Mouse (Mus musculus) cortical plate, adult 2 months (tissue): ENCODE measurements around the gene Basp1. TPM values are rescaled to one million over a fixed set of nuclear protein-coding genes. Genes with fewer than 3 reads are reported as not detected.

Experiments
- H3K27ac ChIP-seq: fragments of 200-500 bp; 2 replicates; pipeline ENCODE4 v1.5.1; 2012; ENCODE audit warnings: low read length, control low read depth, inconsistent platforms; ENCODE audit not compliant: insufficient read depth
- H3K4me1 ChIP-seq: fragments of 200-500 bp; 2 replicates; pipeline ENCODE4 v1.6.1; 2011; ENCODE audit warnings: low read length; ENCODE audit not compliant: control insufficient read depth, insufficient read depth
- H3K4me3 ChIP-seq: fragments of 200-500 bp; 2 replicates; pipeline ENCODE4 v1.5.1; 2011; ENCODE audit warnings: mild to moderate bottlenecking, low read length, control low read depth; ENCODE audit not compliant: insufficient read depth
- CTCF ChIP-seq: fragments of 200-500 bp; IDR thresholded peaks from 2 replicates; pipeline ENCODE4 v1.5.1; 2011; ENCODE audit warnings: mild to moderate bottlenecking, control low read depth, low read length; ENCODE audit not compliant: insufficient read depth; ENCODE audit errors: extremely low read depth
- POLR2A ChIP-seq: fragments of 200-500 bp; IDR thresholded peaks from 2 replicates; pipeline ENCODE4 v1.6.1; 2011; ENCODE audit warnings: mild to moderate bottlenecking, low read length, control low read depth; ENCODE audit not compliant: insufficient read depth; ENCODE audit errors: extremely low read depth
- polyA plus RNA-seq: library from polyadenylated mRNA; depleted of rRNA; stranded (reverse); fragments of >200 nt; gene quantifications from 2 replicates; pipeline ENCODE4 v1.2.3, GENCODE M21; 2012

Basp1 gene
- polyA plus RNA-seq, 1 experiment, result 424 TPM

DNA sequence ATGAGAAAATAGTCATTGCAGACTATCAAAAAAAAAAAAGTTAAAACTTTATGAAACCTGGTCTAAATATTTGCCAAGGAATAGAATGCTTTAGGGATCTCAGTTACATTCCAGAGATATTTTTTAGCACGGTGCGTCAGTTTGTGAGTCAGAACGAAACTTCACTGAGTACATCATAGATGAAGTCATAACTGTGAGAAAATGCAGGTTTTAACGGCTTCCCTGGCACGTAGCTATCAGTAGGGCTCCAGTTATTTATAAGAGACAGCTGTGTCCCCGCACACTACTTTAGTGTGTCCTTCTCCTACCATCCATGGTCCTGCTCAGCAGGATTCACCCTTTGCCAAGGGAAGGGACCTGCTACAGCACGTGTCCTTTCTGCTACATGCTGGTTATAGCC is 44.0 kb downstream of the Basp1 start:
- TF ChIP-seq CTCF, result no peak
- TF ChIP-seq POLR2A, result no peak
- no peak overlapping the region for H3K4me3 ChIP-seq
- peaks cover 8% of the 10 kb centered on the region; the same call in 1 of the 2 replicates for H3K4me1 ChIP-seq
- H3K27ac ChIP-seq, result peak overlapping the region; percentile 20

DNA sequence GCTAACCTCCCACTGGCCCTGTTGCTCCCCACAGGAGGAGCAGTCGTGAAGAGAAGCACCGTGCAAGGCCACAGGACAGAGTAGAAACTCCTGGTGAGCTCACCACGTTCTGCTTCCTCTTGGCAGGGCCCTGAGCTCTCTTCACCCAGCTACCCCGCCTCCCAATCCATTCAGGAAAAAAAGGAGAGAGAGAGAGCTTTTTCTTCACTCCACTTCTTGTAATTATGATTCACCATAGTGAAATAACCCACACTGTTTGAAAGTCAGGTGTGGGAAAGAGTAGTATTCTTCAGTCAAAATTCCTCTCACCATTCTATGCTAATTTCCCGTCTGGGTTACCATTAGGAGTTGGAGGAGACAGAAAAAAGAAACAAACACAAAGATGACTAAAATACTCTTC is 48.1 kb downstream of the Basp1 start:
- Histone ChIP-seq H3K4me1 (peaks cover 1% of the 10 kb centered on the region; the same call in 1 of the 2 replicates), H3K4me3 (no peak overlapping the region)

DNA sequence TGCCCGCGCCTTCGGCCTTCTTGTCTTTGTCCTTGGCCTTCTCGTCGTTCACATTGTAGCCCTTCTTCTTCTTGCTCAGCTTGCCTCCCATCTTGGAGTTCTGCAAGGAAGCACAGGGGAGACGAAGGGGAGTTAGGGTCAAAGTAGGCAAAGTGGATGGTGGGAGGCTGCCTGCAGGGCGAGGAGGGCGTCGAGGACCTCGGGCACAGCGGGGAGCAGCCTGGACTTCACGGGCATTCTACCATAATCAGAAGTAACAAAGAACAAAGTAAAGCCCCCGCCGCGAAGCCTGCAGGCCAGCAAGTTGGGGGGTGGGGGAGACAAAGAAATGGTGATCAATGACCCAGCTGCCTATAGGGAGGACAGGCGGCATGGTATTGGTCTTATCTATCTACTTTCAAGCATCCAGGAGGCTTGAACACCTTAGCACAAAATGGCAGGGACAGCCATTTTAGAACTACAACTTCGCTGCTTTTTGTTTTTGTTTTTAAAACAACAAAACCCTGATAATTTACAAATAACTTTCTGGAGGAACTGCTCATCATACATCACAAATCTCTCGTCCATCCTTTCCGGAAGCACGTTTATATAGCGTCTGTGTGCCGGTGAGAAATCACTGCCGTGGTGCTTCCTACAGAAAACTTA is 48.6 kb downstream of the Basp1 start:
- Histone ChIP-seq H3K4me3 (no peak overlapping the region), H3K27ac (peak overlapping the region; percentile 66), H3K4me1 (peaks cover 1% of the 10 kb centered on the region; the same call in 1 of the 2 replicates)
- no peak for TF ChIP-seq POLR2A
- TF ChIP-seq CTCF, result no peak

More for the DNA sequence above, 48.1 kb downstream of the Basp1 start:
- H3K27ac ChIP-seq, result 0 out of 2 replicates have a peak overlapping the region, but pooled peaks have one; percentile 10
- TF ChIP-seq POLR2A, result no peak
- TF ChIP-seq CTCF, result no peak

DNA sequence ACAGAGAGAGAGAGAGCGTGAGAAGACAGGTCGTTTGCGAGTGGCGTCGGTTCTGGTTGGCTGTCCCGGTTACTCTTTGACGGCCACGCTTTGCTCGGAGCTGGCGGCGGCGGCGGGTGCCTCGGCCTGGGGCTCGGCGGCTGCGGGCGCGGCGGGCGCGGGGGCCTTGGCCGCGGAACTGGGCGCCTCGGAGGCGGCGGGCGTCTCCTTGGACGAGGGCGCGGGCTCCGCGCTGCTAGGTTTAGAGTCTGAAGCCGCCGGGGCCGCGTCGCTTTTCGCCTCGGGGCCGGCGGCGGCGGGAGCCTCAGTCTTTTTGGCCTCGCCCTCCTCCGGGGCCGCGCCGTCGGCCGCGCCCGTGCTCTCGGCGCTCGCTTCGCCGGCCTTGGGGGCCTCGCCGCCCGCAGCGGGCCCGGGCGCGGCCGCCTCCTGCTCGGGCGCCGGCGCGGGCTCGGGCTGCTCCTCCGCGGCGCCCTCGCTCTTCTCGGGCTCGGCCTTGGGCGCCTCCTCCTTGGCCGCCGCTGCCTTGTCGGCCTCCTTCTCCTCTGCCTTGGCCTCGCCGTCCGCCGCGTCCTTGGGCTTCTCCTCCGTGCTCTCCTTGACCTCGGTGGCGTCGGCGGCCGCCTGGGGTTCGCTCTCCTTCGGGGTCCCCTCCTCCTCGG is 49.3 kb downstream of the Basp1 start:
- Histone ChIP-seq H3K4me1 (no peaks in the 10 kb centered on the region; the same call in 1 of the 2 replicates), H3K4me3 (no peak overlapping the region), H3K27ac (peak overlapping the region; percentile 66)
- TF ChIP-seq POLR2A, result no peak
- no peak for TF ChIP-seq CTCF

DNA sequence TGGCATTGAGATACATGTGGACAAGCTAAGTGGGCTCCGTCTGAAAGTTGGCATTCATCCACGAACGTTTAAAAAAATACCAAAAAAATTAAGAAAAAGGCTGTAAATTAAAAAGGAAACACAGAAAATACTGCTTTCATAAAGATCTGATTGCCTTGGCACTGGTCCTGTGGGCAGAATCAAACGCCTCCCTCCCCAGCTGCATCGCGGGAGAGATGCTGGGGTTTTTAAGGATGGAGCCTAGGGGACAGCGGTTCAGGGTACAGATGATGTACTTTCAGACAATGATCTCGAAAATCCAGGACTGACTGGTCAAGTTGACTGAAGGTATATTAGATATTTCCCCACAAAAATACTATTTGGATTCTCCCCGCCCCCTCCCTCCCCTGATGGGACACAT is 49.9 kb downstream of the Basp1 start:
- H3K4me3 ChIP-seq, result no peak overlapping the region
- no peak for TF ChIP-seq CTCF
- TF ChIP-seq POLR2A, result no peak
- no peaks in the 10 kb centered on the region; the same call in 1 of the 2 replicates for H3K4me1 ChIP-seq
- H3K27ac ChIP-seq, result no peak overlapping the region

DNA sequence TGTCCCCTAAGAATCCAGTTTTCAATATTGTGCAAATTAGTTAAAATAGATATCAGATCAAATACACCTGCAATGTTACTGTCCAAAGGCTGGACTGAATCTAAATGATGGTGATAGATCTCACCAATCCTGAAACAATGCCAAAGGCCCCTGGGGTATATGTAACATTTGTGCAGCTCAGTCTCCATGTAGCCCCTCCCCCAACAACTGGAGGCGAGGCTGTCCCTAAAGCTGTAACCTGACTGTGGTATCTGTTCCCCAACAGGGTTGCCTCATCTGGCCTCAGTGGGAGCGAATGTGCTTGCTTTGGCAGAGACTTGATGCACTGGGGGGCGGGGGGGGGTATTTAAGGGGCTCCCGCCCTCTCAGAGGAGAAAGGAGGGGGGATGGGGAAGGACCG is 52.7 kb downstream of the Basp1 start:
- Histone ChIP-seq H3K4me3 (no peak overlapping the region), H3K27ac (no peak overlapping the region), H3K4me1 (no peaks in the 10 kb centered on the region; the same call in 1 of the 2 replicates)
- TF ChIP-seq POLR2A, result no peak
- TF ChIP-seq CTCF, result no peak

DNA sequence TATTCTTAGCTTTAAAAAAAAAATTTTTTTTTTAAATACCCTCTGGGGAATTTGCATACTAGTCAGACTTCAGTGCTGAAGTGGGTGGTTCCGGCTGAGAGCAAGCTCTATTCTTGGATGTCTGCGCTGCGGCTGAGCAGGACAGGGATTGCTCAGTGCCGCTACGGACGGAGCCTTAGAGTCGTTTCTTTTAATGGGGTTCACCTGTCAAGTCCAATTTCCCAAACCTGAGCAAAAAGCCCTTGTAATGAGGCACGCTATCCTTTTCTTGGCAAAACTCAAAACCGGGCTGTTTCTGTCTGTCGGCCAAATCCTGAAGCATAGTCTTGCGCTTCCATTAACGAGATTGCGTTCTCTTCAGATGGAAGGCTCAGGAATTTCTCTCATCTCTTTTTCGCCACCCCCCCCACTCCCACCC is 54.9 kb downstream of the Basp1 start:
- Histone ChIP-seq H3K27ac (peak overlapping the region; percentile 15), H3K4me1 (no peaks in the 10 kb centered on the region; the same call in 1 of the 2 replicates), H3K4me3 (peak overlapping the region; percentile 20)
- TF ChIP-seq POLR2A (peak; percentile 70; the same call in 1 of the 2 replicates), CTCF (no peak)

DNA sequence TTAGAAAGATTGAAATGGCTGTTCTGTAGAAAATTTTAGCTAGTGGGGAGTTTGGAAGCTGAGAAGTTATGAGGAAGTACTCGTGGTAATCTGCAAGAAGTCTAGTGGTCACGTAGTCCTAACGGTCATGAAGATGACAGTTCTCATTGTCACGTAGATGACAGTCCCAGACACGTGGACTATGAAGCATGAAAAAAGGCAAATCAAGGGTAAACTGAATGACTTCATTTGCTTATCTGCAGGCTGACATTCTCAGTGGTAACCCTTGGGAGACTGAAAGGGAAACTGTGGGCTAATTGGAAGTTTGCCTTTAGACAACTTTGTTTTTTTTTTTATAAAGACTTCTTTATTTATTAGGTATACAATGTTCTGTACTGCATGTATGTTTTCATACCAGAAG is 58.2 kb downstream of the Basp1 start:
- Histone ChIP-seq H3K4me3 (no peak overlapping the region), H3K27ac (no peak overlapping the region), H3K4me1 (no peaks in the 10 kb centered on the region)
- TF ChIP-seq POLR2A, result no peak
- TF ChIP-seq CTCF, result no peak

DNA sequence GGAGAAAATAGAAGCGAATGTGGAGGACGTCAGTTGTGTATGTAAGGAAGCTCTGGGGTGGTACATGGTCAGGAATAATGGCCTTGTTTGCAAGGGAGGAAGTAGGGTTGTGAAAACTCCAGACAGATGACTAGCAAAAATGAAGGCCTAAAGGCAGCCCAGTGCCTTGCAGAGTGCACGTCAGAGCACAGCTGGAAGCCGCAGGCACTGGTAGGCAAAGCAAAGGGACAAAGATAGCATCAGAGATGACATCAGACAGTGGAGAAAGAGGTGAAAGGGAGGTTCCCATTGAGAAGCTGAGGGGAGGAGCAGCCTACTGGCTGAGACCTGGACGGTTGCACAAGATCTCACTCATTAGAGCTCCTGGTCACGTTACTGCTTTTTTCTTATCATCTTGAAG is 58.8 kb downstream of the Basp1 start:
- no peak for TF ChIP-seq CTCF
- Histone ChIP-seq H3K27ac (no peak overlapping the region), H3K4me1 (no peaks in the 10 kb centered on the region), H3K4me3 (no peak overlapping the region)

DNA sequence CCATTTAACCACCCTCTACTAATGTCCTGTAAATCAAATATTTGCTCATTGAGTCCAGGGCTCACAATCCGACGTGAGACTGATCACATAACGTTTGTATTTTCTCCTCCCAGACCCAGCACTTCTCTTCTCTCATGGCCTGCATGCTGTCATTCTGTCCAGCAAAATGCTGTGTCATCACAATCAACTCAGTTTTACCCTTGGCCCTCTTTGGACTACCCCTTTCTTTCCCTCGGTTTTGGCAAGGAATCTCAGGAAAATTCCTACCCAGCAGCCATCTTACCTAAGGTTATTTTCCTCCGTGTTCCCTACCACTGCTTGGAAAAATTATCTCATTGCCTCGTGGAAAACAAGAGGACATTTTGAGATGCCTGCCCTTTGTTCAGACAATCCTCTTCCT is 60.1 kb downstream of the Basp1 start:
- no peak overlapping the region for H3K27ac ChIP-seq
- no peaks in the 10 kb centered on the region for H3K4me1 ChIP-seq
- TF ChIP-seq CTCF (no peak), POLR2A (no peak)
- H3K4me3 ChIP-seq, result no peak overlapping the region
